Mouse (Mus musculus) C2C12 (cell line): Measurements from ENCODE around the gene Ralgps2. TPM values are rescaled to one million over a fixed set of nuclear protein-coding genes. Genes with fewer than 3 reads are reported as not detected.

ENCODE experiments used
- H3K27me3 ChIP-seq: one replicate; pipeline ENCODE4 v1.6.1; 2011; ENCODE audit not compliant: control insufficient read depth, insufficient read depth, insufficient read length
- H3K36me3 ChIP-seq: one replicate; pipeline ENCODE4 v1.6.1; 2011; ENCODE audit not compliant: control insufficient read depth, insufficient read depth
- H3K4me3 ChIP-seq: one replicate; pipeline ENCODE4 v1.5.1; 2011; ENCODE audit warnings: mild to moderate bottlenecking, control low read depth; ENCODE audit not compliant: poor library complexity, insufficient read depth, severe bottlenecking
- H3K79me2 ChIP-seq: one replicate; pipeline ENCODE4 v1.6.1; 2011; ENCODE audit not compliant: control insufficient read depth, insufficient read depth
- H3K79me3 ChIP-seq: one replicate; pipeline ENCODE4 v1.6.1; 2011; ENCODE audit warnings: low read depth, control low read depth
- H3ac ChIP-seq: one replicate; pipeline ENCODE3; 2011; ENCODE audit warnings: low read depth; ENCODE audit not compliant: control insufficient read depth, insufficient read length
- CEBPB ChIP-seq: IDR thresholded peaks from one replicate; pipeline ENCODE4 v1.6.1; 2011; ENCODE audit warnings: low read depth, mild to moderate bottlenecking, control low read depth, moderate library complexity
- CTCF ChIP-seq: IDR thresholded peaks from one replicate; pipeline ENCODE4 v1.5.1; 2011; ENCODE audit not compliant: control insufficient read depth, insufficient read depth, insufficient read length
- FOSL1 ChIP-seq: IDR thresholded peaks from one replicate; pipeline ENCODE4 v1.8.0; 2011; ENCODE audit warnings: mild to moderate bottlenecking, low read length; ENCODE audit not compliant: poor library complexity, insufficient read depth, severe bottlenecking
- MAX ChIP-seq: IDR thresholded peaks from one replicate; pipeline ENCODE4 v1.6.1; 2011; ENCODE audit warnings: mild to moderate bottlenecking, control low read depth
- MYOD1 ChIP-seq: IDR thresholded peaks from one replicate; pipeline ENCODE4 v1.6.1; 2011; ENCODE audit warnings: low read depth; ENCODE audit not compliant: control insufficient read depth, insufficient read length
- MYOG ChIP-seq: IDR thresholded peaks from one replicate; pipeline ENCODE4 v1.6.1; 2011; ENCODE audit not compliant: control insufficient read depth, insufficient read length; ENCODE audit errors: extremely low read depth
- USF1 ChIP-seq: IDR thresholded peaks from one replicate; pipeline ENCODE4 v1.6.1; 2011; ENCODE audit warnings: low read depth, mild to moderate bottlenecking, control low read depth, moderate library complexity
- long read RNA-seq, 2 experiments: library from polyadenylated mRNA; unstranded; transcript quantifications; one replicate each; pipeline ENCODE4 v2.0.0; 2019 to 2020
- polyA plus RNA-seq: library from polyadenylated mRNA; unstranded; fragments of >200 nt; fragmentation: generic; extraction: Trizol; gene quantifications from one replicate; pipeline ENCODE4 v1.2.1, GENCODE M21; 2012; ENCODE audit warnings: missing spikeins

Ralgps2 gene
- 6.4 TPM for polyA plus RNA-seq
- long read RNA-seq, experiment 1, full-length matches to known transcripts = 5 of 14 reads
- long read RNA-seq, experiment 1, partial matches to known transcripts = 4 of 14 reads
- long read RNA-seq, experiment 1, other reads (novel, unspliced or antisense) = 5 of 14 reads
- long read RNA-seq, experiment 2, full-length matches to known transcripts = 57 of 73 reads
- long read RNA-seq, experiment 2, partial matches to known transcripts = 4 of 73 reads
- long read RNA-seq, experiment 2, other reads (novel, unspliced or antisense) = 12 of 73 reads

GRCm38 (mm10) chr1:156939251-156940141 lies at the start of gene Ralgps2:
Gene Ralgps2, minus strand, starts transcription at chr1:156939626.
- Histone ChIP-seq H3K27me3 (no peaks in the 10 kb centered on the region), H3K79me3 (no peaks in the 10 kb centered on the region), H3ac (peak within 1 kb of the TSS; percentile 82), H3K79me2 (no peaks in the 10 kb centered on the region), H3K36me3 (no peaks in the 10 kb centered on the region), H3K4me3 (peak within 1 kb of the TSS; percentile 60)
- TF ChIP-seq MAX = no peak
- TF ChIP-seq USF1 = no peak
- no peak for TF ChIP-seq MYOD1
- no peak for TF ChIP-seq CEBPB
- no peak for TF ChIP-seq FOSL1
- no peak for TF ChIP-seq CTCF
- no peak for TF ChIP-seq MYOG

- TF ChIP-seq MAX (no peak), FOSL1 (no peak), MYOG (no peak), USF1 (no peak), MYOD1 (no peak), CEBPB (no peak), CTCF (no peak)
- Histone ChIP-seq H3K36me3 (no peaks in the 10 kb centered on the region), H3K79me3 (no peaks in the 10 kb centered on the region), H3K4me3 (no peak overlapping the region), H3K27me3 (no peaks in the 10 kb centered on the region), H3ac (no peak overlapping the region), H3K79me2 (no peaks in the 10 kb centered on the region)
These were observed 48.1 kb upstream of the Ralgps2 start for GRCm38 (mm10) chr1:156987576-156987975.

DNA sequence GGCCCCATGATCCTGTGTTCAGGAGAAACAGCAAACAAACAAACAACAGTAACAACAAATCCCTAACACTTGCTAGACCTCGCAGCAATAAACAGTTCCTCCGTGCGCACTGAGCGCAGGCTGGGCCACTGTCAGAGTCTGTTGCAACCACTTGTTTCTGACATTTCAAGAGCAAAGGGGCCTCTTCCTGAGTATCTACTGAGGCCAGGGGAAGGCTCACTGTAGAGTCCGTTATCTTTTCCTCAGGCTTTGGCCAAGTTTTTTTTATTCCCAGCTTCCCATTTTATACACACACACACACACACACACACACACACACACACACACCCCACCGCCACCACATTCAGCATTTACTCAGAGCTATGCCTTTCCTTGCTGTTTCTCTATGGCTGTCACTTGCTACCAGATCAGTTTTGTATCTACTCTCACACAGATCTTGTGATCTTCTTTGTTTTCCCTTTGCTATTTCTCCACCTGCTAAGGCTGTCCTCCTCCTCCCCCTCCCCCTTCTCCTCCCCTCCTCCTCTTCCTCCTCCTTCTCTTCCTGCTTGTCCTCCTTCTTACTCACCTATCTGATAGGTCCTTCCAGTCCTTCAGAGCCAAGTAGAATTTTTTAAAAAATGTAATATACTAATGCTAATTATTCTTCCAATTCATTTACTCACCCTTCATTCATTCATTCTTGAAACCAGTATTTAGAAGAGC lies 47.4 kb upstream of the Ralgps2 start:
- Histone ChIP-seq H3K36me3 (no peaks in the 10 kb centered on the region), H3K27me3 (no peaks in the 10 kb centered on the region), H3K4me3 (no peak overlapping the region), H3K79me3 (no peaks in the 10 kb centered on the region), H3ac (no peak overlapping the region), H3K79me2 (no peaks in the 10 kb centered on the region)
- TF ChIP-seq MAX = no peak
- no peak for TF ChIP-seq MYOG
- TF ChIP-seq CTCF = no peak
- TF ChIP-seq CEBPB = no peak
- TF ChIP-seq FOSL1 = no peak
- TF ChIP-seq USF1 = no peak
- no peak for TF ChIP-seq MYOD1

DNA sequence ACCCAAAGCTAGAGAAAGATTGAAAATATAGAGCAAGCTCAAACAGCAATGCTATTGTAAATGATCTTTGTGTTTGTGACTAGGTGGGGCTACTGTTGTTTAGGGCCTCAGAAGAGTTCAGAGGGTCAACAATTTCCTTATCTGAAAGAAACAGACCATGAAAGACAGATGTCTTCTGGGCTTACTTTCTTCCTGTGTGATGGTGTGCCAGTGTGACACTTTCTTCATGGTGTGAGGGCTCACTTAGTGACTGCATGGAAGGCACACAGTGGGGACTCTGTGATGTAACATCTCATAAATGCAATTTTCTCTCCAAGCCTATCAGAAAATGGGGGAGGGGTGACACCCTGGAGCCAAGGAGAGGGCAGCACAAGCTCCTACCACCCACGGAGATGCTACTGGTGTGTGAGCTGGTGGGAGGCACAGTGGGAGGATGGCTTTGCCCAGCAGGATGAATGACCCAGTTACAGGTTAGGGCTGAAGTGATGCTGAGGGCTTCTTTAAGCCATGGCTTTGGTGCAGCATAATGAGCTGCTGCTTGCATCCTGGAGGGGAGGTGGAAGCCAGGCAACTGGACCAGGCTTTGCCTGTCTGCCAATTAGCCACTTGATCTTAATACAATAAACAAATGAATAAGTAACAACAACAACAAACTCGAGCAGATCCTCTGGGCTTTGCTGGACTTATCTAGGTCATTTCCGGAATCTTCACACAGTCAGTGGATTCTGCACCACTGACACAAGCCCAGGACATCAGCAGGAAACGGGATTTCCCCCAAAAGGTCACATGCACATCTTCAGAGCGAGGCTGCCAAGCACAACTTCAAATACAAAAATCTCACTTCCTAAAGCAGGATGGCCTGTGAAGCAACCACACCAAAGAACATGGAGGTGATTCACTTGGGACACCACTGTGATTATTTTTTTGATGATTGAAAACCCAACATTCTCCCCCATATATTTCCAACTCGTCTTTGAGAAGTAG lies 46.5 kb upstream of the Ralgps2 start:
- Histone ChIP-seq H3K79me3 (no peaks in the 10 kb centered on the region), H3K79me2 (no peaks in the 10 kb centered on the region), H3K27me3 (no peaks in the 10 kb centered on the region), H3ac (no peak overlapping the region), H3K4me3 (no peak overlapping the region), H3K36me3 (no peaks in the 10 kb centered on the region)
- TF ChIP-seq MYOG (no peak), MYOD1 (no peak), CTCF (no peak), USF1 (no peak), CEBPB (no peak), MAX (no peak), FOSL1 (no peak)

GRCm38 (mm10) chr1:156983009-156983870 lies 43.8 kb upstream of the Ralgps2 start:
- Histone ChIP-seq H3K4me3 (no peak overlapping the region), H3K79me2 (no peaks in the 10 kb centered on the region), H3ac (no peak overlapping the region), H3K27me3 (no peaks in the 10 kb centered on the region), H3K36me3 (no peaks in the 10 kb centered on the region), H3K79me3 (no peaks in the 10 kb centered on the region)
- TF ChIP-seq MAX (no peak), MYOG (no peak), FOSL1 (no peak), MYOD1 (no peak), CEBPB (no peak), CTCF (no peak), USF1 (no peak)
